Mouse (Mus musculus) bone marrow macrophage, adult 2 months (primary cell): ENCODE results near the gene Prmt9.

Experiments
- CTCF ChIP-seq: IDR thresholded peaks from 2 replicates; pipeline ENCODE4 v1.5.1; 2012; ENCODE audit warnings: low read depth, mild to moderate bottlenecking, low read length, moderate library complexity
- POLR2A ChIP-seq: IDR thresholded peaks from 2 replicates; pipeline ENCODE4 v1.6.1; 2012; ENCODE audit warnings: mild to moderate bottlenecking, low read depth, low read length, borderline replicate concordance

DNA sequence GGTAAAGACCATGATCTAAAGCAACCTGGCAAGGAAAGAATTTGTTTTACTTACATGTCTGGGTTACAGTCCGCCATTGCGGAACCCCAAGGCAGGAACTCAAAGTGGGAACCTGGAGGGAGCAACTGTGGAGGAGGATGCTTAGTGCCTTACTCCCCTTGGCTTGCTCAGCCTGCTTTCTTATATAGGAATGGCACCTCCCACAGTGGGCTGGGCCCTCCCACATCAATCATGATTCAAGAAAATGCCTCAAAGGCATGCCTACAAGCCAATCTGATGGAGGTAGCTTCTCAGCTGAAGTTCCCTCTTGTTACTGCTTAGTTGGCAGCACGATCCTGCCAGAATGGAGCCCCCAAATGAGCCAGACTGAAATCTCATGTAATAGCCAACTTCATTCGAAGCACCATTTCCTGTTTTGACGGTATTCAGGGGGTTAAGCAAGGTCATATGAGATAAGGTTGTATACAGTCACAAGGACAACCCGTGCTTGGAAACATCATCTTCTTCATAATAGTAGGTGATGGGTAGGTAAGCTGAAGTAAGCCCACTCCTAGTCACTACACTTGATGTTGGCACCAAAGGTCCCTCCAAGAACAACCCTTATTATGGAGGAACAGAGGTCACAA, 5.9 kb upstream of the Prmt9 start:
- TF ChIP-seq CTCF (no peak), POLR2A (no peak)
